In genomic region chr14:79596602-79597001, GRCm38 (mm10) we compare ENCODE assay signal across 15 mouse cellular contexts.
"Had no signal": no experiment of that assay in that cellular context is flagged by ENCODE, and none has a peak within 500 bp of the region (broad histone marks: within the 10 kb centered on the region; RNA-seq: fewer than 3 reads in every experiment).

No protein-coding gene starts in this region.

- H3K9me3 ChIP-seq: limb, embryonic 10.5 days; limb, embryonic 13.5 days had no signal

- H3K4me1 ChIP-seq: limb, embryonic 10.5 days; limb, embryonic 13.5 days had no signal

- H3K4me2 ChIP-seq: limb, embryonic 13.5 days; midbrain, embryonic 11.5 days had no signal

- DNase-seq: kidney, adult 2 months; kidney, postnatal 25 days; layer of hippocampus, adult 9-11 months; lung, adult 18-20 months; lung, postnatal 36 days; midbrain, embryonic 14.5 days; right cerebral cortex, postnatal 4 days; thymus, adult 18-20 months; thymus, postnatal 36 days had no signal

- H3K27me3 ChIP-seq: limb, embryonic 13.5 days had no signal

- ATAC-seq: intestine, postnatal 0 days had no signal

- H3K27ac ChIP-seq: kidney, postnatal 0 days; layer of hippocampus, adult 2 months; limb, embryonic 10.5 days; limb, embryonic 13.5 days had no signal

- H3K9ac ChIP-seq: limb, embryonic 13.5 days had no signal

- H3K4me3 ChIP-seq: layer of hippocampus, adult 2 months; limb, embryonic 10.5 days; limb, embryonic 13.5 days had no signal
